Mouse (Mus musculus) lung, adult 2 months (tissue): ENCODE data around the gene Rps24.
A peak's percentile ranks its signal among the peaks of the same experiment; 100 is the strongest.

ENCODE experiments used
- CTCF ChIP-seq: fragments of 200-500 bp; IDR thresholded peaks from 2 replicates; pipeline ENCODE4 v1.5.1; 2011; ENCODE audit warnings: mild to moderate bottlenecking, low read length, control low read depth; ENCODE audit not compliant: insufficient read depth
- POLR2A ChIP-seq: fragments of 200-500 bp; IDR thresholded peaks from 2 replicates; pipeline ENCODE4 v1.6.1; 2011; ENCODE audit warnings: low read depth, mild to moderate bottlenecking, control low read depth, low read length, borderline replicate concordance; ENCODE audit errors: extremely low read depth

GRCm38 (mm10) chr14:24486773-24487227 is at the start of gene Rps24, which contains the start of gene Polr3a:
- peak; percentile 55; the same call in 1 of the 2 replicates for TF ChIP-seq POLR2A
- TF ChIP-seq CTCF = peak; percentile 78
